Mouse (Mus musculus) CH12.LX (cell line): Measurements from ENCODE around the gene Nab1. TPM values are rescaled to one million over a fixed set of nuclear protein-coding genes. Genes with fewer than 3 reads are reported as not detected.

ENCODE experiments used
- DNase-seq: peaks from one replicate; pipeline ENCODE4 v3.0.0-alpha.2; 2013; ENCODE audit errors: extremely low read depth
- H3K27ac ChIP-seq: 2 replicates; pipeline ENCODE4 v1.5.1; 2012; ENCODE audit warnings: low read depth, mild to moderate bottlenecking, control low read depth, moderate library complexity; ENCODE audit not compliant: insufficient read depth
- H3K27me3 ChIP-seq: replicated peaks from 2 replicates; pipeline ENCODE3; 2012; ENCODE audit warnings: inconsistent platforms
- H3K36me3 ChIP-seq, 2 experiments: replicated peaks in 1 of 2; 2 replicates each; pipeline versions ENCODE3 to v1.6.1; 2012; ENCODE audit warnings: inconsistent platforms in 1 of 2, low read length in 1 of 2, mild to moderate bottlenecking in 1 of 2, mixed read lengths in 1 of 2, moderate library complexity in 1 of 2; ENCODE audit not compliant: control insufficient read depth in 1 of 2, insufficient read depth in 1 of 2
- H3K4me1 ChIP-seq, 2 experiments: 2 replicates each; pipeline ENCODE4 v1.6.1; 2012; ENCODE audit warnings: inconsistent platforms in 1 of 2, moderate library complexity in 1 of 2; ENCODE audit not compliant: insufficient read depth in 2 of 2, control insufficient read depth in 1 of 2
- H3K4me2 ChIP-seq: 2 replicates; pipeline ENCODE4 v1.6.1; 2012; ENCODE audit warnings: low read depth, mild to moderate bottlenecking, control low read depth; ENCODE audit not compliant: poor library complexity, insufficient read depth, severe bottlenecking
- H3K4me3 ChIP-seq, 3 experiments: fragments of 150-350 bp in 1 of 3; sonication (generic) in 1 of 3; replicated peaks in 1 of 3; 2 replicates each; pipeline versions ENCODE3 to v1.5.1; 2011 to 2012; ENCODE audit warnings: low read depth in 2 of 3, low read length in 2 of 3, mild to moderate bottlenecking in 2 of 3, moderate library complexity in 2 of 3, control low read depth in 1 of 3, improper control_type of control experiment in 1 of 3, inconsistent platforms in 1 of 3, mixed read lengths in 1 of 3; ENCODE audit not compliant: poor library complexity in 1 of 3
- H3K79me2 ChIP-seq: replicated peaks from 2 replicates; pipeline ENCODE4 v1.6.1; 2012; ENCODE audit warnings: mild to moderate bottlenecking, moderate library complexity; ENCODE audit not compliant: control insufficient read depth, poor library complexity, insufficient read depth, severe bottlenecking; ENCODE audit errors: extremely low read depth
- H3K9ac ChIP-seq: 2 replicates; pipeline ENCODE4 v1.6.1; 2012; ENCODE audit warnings: low read depth, mild to moderate bottlenecking, control low read depth, moderate library complexity; ENCODE audit not compliant: insufficient read depth
- H3K9me3 ChIP-seq: replicated peaks from 2 replicates; pipeline ENCODE3; 2012; ENCODE audit warnings: low read length, inconsistent platforms, mixed read lengths
- BHLHE40 ChIP-seq: IDR thresholded peaks from 2 replicates; pipeline ENCODE4 v1.6.1; 2011; ENCODE audit warnings: mild to moderate bottlenecking, low read depth, low read length, improper control_type of control experiment
- CTCF ChIP-seq, 2 experiments: IDR thresholded peaks in 1 of 2; conservative IDR thresholded peaks in 1 of 2; 2 replicates each; pipeline ENCODE4 v1.5.1; 2011 to 2012; ENCODE audit warnings: low read depth in 2 of 2, low read length in 2 of 2, improper control_type of control experiment in 1 of 2, inconsistent platforms in 1 of 2, mild to moderate bottlenecking in 1 of 2, moderate library complexity in 1 of 2
- E2F4 ChIP-seq: IDR thresholded peaks from 2 replicates; pipeline ENCODE4 v1.6.1; 2011; ENCODE audit warnings: low read depth, low read length, improper control_type of control experiment; ENCODE audit not compliant: insufficient replicate concordance
- ELF1 ChIP-seq: IDR thresholded peaks from 2 replicates; pipeline ENCODE4 v1.6.1; 2014; ENCODE audit warnings: low read depth, mild to moderate bottlenecking, inconsistent platforms, low read length, improper control_type of control experiment
- EP300 ChIP-seq: IDR thresholded peaks from 2 replicates; pipeline ENCODE4 v1.6.1; 2011; ENCODE audit warnings: low read length, improper control_type of control experiment
- ETS1 ChIP-seq: conservative IDR thresholded peaks from 2 replicates; pipeline ENCODE4 v1.6.1; 2012; ENCODE audit warnings: low read depth, mild to moderate bottlenecking, inconsistent platforms, low read length, improper control_type of control experiment, moderate library complexity
- GABPA ChIP-seq: IDR thresholded peaks from 2 replicates; pipeline ENCODE4 v1.6.1; 2012; ENCODE audit warnings: low read depth, low read length, improper control_type of control experiment, inconsistent platforms; ENCODE audit not compliant: insufficient replicate concordance
- HCFC1 ChIP-seq: IDR thresholded peaks from 2 replicates; pipeline ENCODE4 v1.6.1; 2012; ENCODE audit warnings: low read depth, mild to moderate bottlenecking, inconsistent platforms, low read length, improper control_type of control experiment
- MAFK ChIP-seq: IDR thresholded peaks from 2 replicates; pipeline ENCODE4 v1.6.1; 2011; ENCODE audit warnings: low read length, improper control_type of control experiment; ENCODE audit not compliant: insufficient replicate concordance
- MAX ChIP-seq: IDR thresholded peaks from 2 replicates; pipeline ENCODE4 v1.6.1; 2011; ENCODE audit warnings: low read length, improper control_type of control experiment
- MYC ChIP-seq: IDR thresholded peaks from 2 replicates; pipeline ENCODE4 v1.6.1; 2011; ENCODE audit warnings: low read depth, mild to moderate bottlenecking, improper control_type of control experiment, low read length
- NELFE ChIP-seq: IDR thresholded peaks from 2 replicates; pipeline ENCODE4 v1.6.1; 2011; ENCODE audit warnings: low read depth, low read length, improper control_type of control experiment
- POLR2A ChIP-seq: IDR thresholded peaks from 2 replicates; pipeline ENCODE4 v1.6.1; 2011; ENCODE audit warnings: low read depth, mild to moderate bottlenecking, improper control_type of control experiment, low read length
- RCOR1 ChIP-seq: conservative IDR thresholded peaks from 2 replicates; pipeline ENCODE4 v1.6.1; 2012; ENCODE audit warnings: low read depth, mild to moderate bottlenecking, inconsistent platforms, low read length, improper control_type of control experiment
- SMC3 ChIP-seq: IDR thresholded peaks from 2 replicates; pipeline ENCODE4 v1.6.1; 2011; ENCODE audit warnings: low read depth, low read length, improper control_type of control experiment
- TBP ChIP-seq: conservative IDR thresholded peaks from 2 replicates; pipeline ENCODE4 v1.6.1; 2011; ENCODE audit warnings: low read depth, low read length, improper control_type of control experiment
- TCF12 ChIP-seq: IDR thresholded peaks from 2 replicates; pipeline ENCODE4 v1.6.1; 2014; ENCODE audit warnings: low read depth, mild to moderate bottlenecking, inconsistent platforms, low read length, improper control_type of control experiment
- USF1 ChIP-seq: IDR thresholded peaks from 2 replicates; pipeline ENCODE4 v1.6.1; 2014; ENCODE audit warnings: low read depth, mild to moderate bottlenecking, inconsistent platforms, low read length, improper control_type of control experiment
- USF2 ChIP-seq: conservative IDR thresholded peaks from 2 replicates; pipeline ENCODE4 v1.6.1; 2011; ENCODE audit warnings: low read depth, low read length, improper control_type of control experiment
- ZC3H11A ChIP-seq: IDR thresholded peaks from 2 replicates; pipeline ENCODE4 v1.6.1; 2012; ENCODE audit warnings: low read depth, mild to moderate bottlenecking, inconsistent platforms, low read length, improper control_type of control experiment
- dilution Hi-C: fragments of 300-500 bp; cut with MboI; formaldehyde crosslinking; loops from 2 replicates; pipeline ENCODE4 v1.14.3; 2020; ENCODE audit warnings: low sequenced_read_pairs; ENCODE audit not compliant: extremely low pct_unique_long_range_greater_than_20kb, extremely low pct_ligation_motif_present
- in situ Hi-C: fragments of 300-500 bp; cut with MboI; formaldehyde crosslinking; loops from 3 replicates; pipeline ENCODE4 v1.14.3; 2019; ENCODE audit warnings: low sequenced_read_pairs, low pct_ligation_motif_present, low pct_unique_long_range_greater_than_20kb, mixed read lengths
- polyA plus RNA-seq: library from polyadenylated mRNA; unstranded; fragments of >175 nt; gene quantifications from 2 replicates; pipeline ENCODE4 v1.2.1, GENCODE M21; 2012; ENCODE audit warnings: low read depth; ENCODE audit not compliant: insufficient read length
- total RNA-seq, 2 experiments: library from RNA; depleted of rRNA; stranded (reverse); fragments of 300-350 nt in 1 of 2; fragments of >200 nt in 1 of 2; gene quantifications; 2 replicates each; pipeline ENCODE4 v1.2.3; 2012 to 2014

Gene Nab1
- total and polyA plus RNA-seq, 3 experiments = 13.8 to 18.9 (median 18.7) TPM

GRCm38 (mm10) chr1:52527252-52527651 lies 26.8 kb upstream of the Nab1 start:
- dilution Hi-C loops = no loop called here
- Histone ChIP-seq H3K4me2 (no peak overlapping the region), H3K79me2 (no peaks in the 10 kb centered on the region), H3K9ac (no peak overlapping the region), H3K4me1 (no peaks in the 10 kb centered on the region), H3K27ac (no peak overlapping the region), H3K27me3 (no peaks in the 10 kb centered on the region), H3K36me3 (no peaks in the 10 kb centered on the region), H3K9me3 (no peaks in the 10 kb centered on the region), H3K4me3 (no peak overlapping the region)
- no peak for TF ChIP-seq TCF12
- no peak for DNase-seq
- in situ Hi-C loops = no loop called here

DNA sequence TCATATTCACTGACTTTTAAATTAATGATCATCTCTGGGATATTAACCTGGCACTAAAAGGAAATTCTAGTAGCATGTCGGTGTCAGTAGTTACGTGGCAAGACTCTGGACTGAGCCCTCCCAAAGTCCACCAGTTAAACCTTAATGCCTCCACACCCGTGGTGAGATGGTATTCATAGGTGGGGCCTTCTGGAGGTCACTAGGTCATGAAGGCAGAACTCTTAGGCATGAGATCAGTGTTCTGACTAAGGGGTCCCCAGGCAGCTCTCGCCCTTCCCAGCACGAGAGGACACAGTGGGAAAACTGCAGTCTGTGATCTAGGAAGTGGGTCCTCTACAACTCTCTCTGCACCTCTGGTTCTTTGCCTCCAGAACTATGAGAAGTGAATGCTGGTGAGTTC lies 24.2 kb upstream of the Nab1 start:
- no peak for DNase-seq
- TF ChIP-seq USF1 = no peak
- no peak for TF ChIP-seq ETS1
- no peak for TF ChIP-seq USF2
- no peak for TF ChIP-seq NELFE
- no peak for TF ChIP-seq MYC
- TF ChIP-seq POLR2A = no peak
- TF ChIP-seq E2F4 = no peak
- TF ChIP-seq RCOR1 = no peak
- TF ChIP-seq SMC3 = no peak
- no peak for TF ChIP-seq EP300
- TF ChIP-seq MAX = no peak
- no peak for TF ChIP-seq HCFC1
- TF ChIP-seq ZC3H11A = no peak
- TF ChIP-seq TCF12 = no peak
- no peak for TF ChIP-seq MAFK
- no peak for TF ChIP-seq ELF1
- TF ChIP-seq GABPA = no peak
- no peak for TF ChIP-seq BHLHE40
- no peak for TF ChIP-seq TBP
- TF ChIP-seq CTCF (conservative IDR thresholded peaks at IDR 0.05 in 1 of 2, IDR thresholded peaks at IDR 0.05 in 1 of 2; ENCODE audit: low read depth in 2 of 2, low read length in 2 of 2) = no peak
- no peak overlapping the region for H3K4me3 ChIP-seq
- H3K36me3 ChIP-seq = no peaks in the 10 kb centered on the region
- H3K4me2 ChIP-seq = no peak overlapping the region
- H3K79me2 ChIP-seq = no peaks in the 10 kb centered on the region
- no peaks in the 10 kb centered on the region for H3K9me3 ChIP-seq
- dilution Hi-C loops = no loop called here
- no peaks in the 10 kb centered on the region for H3K27me3 ChIP-seq
- peaks cover 0 to 11% of the 10 kb centered on the region in 2 experiments; a peak in 2 of 4 replicates for H3K4me1 ChIP-seq
- in situ Hi-C loops = no loop called here
- H3K9ac ChIP-seq = no peak overlapping the region
- H3K27ac ChIP-seq = no peak overlapping the region
